Mouse (Mus musculus) left cerebral cortex, postnatal 14 days (tissue): Measurements from ENCODE around the gene Gclm. TPM values are rescaled to one million over a fixed set of nuclear protein-coding genes. Genes with fewer than 3 reads are reported as not detected.

Experiments
- DNase-seq, 2 experiments: peaks; one replicate each; pipeline ENCODE4 v3.0.0; 2021 to 2022; ENCODE audit warnings: low spot score in 2 of 2, mixed read lengths in 1 of 2
- intact Hi-C: fragments of 180-260 bp; cut with DNase I; formaldehyde crosslinking; loops from one replicate; pipeline ENCODE4 v1.15.1; 2025
- long read RNA-seq, 2 experiments: library from polyadenylated mRNA; stranded (forward); transcript quantifications; one replicate each; pipeline ENCODE4 v2.0.0; 2021
- total RNA-seq, 2 experiments: library from RNA; stranded (reverse); gene quantifications; 2 replicates each; pipeline ENCODE4 v1.2.3; 2021

Gene Gclm
- total RNA-seq: 10 to 100 TPM; 59.3 to 65.2 TPM
- long read RNA-seq, experiment 1, full-length matches to known transcripts: 48 of 55 reads
- long read RNA-seq, experiment 1, partial matches to known transcripts: 2 of 55 reads
- long read RNA-seq, experiment 1, other reads (novel, unspliced or antisense): 5 of 55 reads
- long read RNA-seq, experiment 2, full-length matches to known transcripts: 41 of 45 reads
- long read RNA-seq, experiment 2, partial matches to known transcripts: 0 of 45 reads
- long read RNA-seq, experiment 2, other reads (novel, unspliced or antisense): 4 of 45 reads

DNA sequence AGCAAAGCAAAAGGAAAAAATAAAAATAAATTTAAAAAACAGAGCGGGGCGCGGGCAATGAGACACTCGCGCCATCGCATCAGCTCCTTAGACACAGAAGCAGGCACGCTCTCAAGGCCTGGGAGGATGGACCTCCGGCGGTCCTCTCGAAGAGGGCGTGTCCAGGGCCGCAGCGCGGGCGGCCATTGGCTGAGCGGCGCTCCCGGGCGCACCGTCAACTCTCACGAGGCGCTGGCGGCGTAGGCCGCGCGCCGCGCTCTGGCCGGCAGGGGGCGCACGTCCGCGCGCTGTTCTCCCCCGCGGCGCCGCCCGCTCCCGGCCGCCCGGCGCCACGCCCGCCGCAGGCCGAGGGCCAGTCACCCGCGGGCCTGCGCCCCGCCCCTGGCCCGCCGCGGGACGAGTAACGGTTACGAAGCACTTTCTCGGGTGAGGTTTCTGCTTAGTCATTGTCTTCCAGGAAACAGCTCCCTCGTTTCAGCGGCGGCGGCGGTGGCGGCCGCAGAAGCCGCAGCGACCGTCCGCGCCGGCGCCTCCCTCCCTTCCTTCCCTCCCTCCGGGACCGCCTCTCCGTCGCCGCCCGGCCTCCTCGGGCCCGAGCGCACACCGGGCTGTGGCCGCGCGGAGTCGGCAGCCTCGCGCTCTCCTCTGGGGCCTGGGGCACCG is at the start of gene Gclm:
Gene Gclm, plus strand, starts transcription at position 343 of the 663 bp plus-strand sequence.
- peak; percentile 94 for DNase-seq
- intact Hi-C loops: no loop called here

DNA sequence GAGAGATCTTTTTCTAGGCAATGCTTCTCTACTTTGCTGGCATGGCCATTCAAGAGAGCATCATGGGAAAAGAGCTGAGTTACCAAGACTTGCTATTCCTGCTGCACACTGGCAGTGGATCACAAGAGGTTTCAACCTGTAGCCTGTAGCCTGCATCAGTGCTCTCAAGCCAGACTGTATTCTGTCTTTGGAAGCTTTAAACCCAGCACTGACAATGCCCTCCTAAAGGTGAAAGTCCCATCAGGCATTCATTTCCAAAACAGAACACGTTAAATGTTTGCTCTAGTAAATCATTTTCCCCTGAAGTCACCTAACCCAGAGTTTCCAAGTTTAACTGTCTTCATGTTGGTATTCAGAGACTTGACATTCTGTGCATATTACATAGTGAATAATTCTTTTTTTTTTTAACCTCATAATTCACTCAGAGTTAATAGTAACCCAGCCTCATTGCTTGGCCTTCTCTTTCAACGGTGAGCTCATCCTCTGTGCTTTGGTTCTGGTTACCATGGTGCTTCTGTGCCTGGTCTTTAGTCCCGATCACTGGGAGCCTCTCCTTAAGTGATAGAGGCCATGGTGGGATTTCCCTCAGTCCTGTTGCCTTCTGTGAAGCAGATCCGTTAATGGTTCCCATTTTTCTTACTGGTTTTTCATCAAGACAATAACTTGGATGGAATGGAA is 48.6 kb upstream of the Gclm start:
- no peak for DNase-seq

DNA sequence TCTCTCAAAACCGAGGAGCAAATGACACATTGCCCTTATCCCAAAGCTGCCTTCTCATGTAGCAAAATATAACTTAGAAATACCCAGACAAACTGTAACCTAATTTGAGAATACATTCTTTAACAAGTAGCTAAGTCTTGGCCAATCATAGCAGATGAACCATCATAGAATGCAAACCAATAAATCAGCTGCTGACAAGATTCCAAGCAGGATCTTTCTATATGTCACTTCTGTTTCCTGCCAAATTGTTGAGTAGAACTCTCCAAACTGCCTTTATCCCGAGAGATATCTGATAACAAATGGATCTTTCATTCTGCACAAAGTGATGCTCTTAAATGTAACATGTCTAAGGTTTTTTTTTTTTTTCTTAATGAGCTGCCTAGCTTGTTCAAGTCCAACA is 46.8 kb upstream of the Gclm start:
- intact Hi-C loops: no loop called here
- no peak for DNase-seq

More for the DNA sequence above, 48.6 kb upstream of the Gclm start:
- intact Hi-C loops: no loop called here

DNA sequence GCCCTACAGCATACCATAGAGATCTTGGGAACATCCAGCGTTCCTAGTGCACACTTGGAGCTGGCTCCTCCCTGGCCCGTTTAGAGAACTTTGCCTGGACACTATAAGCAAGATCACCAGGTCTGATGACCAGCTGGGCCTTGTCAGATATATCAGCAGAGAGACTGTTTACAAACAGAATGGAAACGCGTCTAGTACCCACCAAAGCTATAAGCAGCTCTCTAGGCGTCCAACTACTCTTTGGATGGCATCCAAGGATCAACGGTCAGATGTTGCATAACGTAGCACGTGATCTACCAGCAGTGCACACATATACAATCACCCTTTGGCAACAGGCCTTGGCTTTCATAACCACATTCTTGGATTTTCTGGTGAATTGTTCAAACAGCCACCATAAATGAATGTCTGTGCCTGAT is 46.4 kb upstream of the Gclm start:
- intact Hi-C loops: no loop called here

DNA sequence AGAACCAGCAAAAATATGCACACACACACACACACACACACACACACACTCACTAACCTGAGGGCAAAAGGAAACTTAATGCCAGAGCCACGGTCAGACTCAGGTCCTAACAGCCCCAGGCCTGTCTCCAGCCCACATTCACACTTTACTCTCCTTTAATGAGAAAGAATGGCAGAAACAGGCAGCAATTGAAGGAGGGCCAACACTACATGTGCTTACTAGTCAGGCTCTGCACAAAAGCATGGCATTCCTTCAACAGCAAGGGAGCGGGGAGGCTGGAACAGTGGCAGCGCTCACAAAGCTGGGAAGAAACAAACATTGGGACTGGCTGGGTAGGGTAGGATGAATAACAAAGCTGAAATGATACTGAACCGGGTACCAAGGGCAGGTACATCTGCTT is 45.8 kb upstream of the Gclm start:
- intact Hi-C loops: no loop called here
- DNase-seq: no peak

More for the DNA sequence above, 46.4 kb upstream of the Gclm start:
- no peak for DNase-seq

DNA sequence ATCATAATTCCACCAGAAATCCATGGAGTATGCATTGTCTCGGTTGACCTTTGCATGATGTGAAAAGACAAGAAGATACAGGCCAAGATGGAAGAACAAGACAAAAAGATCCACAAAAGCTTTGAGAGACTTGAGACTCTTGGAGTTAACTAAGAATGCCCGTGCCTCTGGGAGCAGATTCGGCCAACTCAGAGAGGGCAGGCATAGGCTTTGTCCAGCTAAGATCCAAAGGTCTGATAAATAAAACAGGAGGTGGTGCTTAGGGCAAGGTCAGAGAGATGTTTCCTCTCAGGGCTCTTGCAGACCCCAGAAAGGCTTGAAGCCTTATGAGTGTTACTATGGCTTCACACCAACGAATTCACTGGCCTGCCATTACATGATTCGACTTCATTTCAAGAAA is 45.3 kb upstream of the Gclm start:
- intact Hi-C loops: no loop called here

DNA sequence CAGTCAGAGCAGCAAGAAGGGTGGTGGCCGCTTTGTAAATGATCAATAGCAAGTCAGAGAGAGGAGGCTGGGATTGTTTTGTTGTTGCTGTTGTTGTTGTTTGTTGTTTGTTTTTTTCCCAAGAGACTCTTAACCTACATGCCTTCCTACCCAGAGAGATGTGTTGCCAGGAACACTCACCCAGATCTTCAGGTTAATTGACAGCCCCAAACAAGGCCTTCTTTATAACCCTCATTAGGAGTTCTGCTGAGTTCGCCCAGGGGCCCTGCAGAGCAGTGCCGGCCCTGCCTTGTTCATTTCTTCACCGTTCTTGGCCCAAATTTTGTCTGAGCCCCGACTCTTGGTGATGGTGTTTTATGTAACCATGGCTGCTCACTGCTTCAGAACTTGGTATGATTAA is 44.9 kb upstream of the Gclm start:
- intact Hi-C loops: no loop called here
- peak; percentile 7 to 38 for DNase-seq

More for the DNA sequence above, 45.3 kb upstream of the Gclm start:
- DNase-seq: no peak

DNA sequence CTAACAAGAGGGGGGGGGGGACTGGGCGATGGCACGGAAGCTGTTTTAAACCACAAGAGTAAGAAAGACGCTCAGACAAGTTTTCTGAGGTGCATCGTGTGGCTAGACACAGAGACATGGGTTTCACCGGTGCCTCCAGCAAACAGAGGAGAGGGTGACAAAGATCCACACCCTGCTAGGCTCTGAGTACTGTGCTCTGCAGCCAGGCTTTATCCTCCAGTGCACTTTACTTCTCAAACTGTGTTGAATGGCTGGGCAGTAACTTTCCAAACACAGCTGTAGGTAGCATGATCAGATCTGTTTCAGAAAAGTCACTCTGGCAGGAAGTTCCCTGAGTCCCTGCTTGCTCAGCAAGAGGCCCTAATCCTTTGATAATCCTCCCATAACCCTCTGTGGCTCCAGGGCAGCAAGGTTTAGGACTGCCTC is 43.0 kb upstream of the Gclm start:
- intact Hi-C loops: no loop called here
- DNase-seq: no peak

DNA sequence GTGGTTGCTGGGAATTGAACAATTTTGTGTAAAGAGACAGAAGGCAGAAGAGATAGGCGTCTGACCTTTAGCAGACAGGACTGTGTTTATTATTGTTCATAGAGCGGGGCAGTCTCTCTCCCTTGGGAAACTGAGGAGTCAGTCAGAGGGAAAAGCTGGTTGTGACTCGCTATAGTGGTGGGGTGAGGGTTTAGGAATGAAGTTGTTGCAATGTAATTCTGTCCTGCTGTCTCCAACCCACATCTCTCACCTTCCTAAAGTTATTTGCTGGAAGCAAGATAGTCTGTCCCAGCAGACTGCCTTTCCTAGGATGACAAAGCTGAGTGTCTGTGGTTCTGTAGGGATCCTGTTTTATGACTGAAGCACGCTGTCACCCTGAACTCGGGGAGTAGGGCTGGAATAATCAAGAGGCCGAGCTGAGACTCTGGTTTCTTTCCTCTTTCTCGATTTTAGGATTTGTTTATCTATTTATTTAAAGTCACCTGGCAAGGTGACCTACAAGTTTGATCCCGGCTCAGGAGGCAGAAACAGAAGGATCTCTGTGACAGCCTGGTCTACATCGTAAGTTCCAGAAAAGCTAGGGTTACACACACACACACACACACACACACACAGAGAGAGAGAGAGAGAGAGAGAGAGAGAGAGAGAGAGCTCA is 41.6 kb upstream of the Gclm start:
- intact Hi-C loops: no loop called here
- DNase-seq: no peak

DNA sequence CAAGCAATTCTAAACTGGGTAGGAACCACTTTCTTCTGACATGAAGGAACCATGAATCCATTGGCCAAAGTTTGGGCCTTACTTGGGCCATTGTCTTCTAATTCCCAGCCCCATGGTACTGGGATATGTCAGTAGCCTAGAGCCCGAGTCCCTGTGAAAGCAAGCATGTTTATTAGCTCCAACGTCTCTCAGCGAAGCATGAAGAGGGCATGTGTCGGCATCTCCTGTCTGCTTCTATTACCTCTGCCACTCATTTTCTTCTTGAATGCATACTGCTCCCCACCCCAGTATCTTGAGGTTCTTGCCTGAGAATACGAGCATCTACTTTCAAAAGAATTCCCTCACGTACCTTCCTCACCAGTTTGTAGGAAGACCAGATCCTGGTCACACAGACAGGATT is 39.6 kb upstream of the Gclm start:
- no peak for DNase-seq
- intact Hi-C loops: no loop called here

DNA sequence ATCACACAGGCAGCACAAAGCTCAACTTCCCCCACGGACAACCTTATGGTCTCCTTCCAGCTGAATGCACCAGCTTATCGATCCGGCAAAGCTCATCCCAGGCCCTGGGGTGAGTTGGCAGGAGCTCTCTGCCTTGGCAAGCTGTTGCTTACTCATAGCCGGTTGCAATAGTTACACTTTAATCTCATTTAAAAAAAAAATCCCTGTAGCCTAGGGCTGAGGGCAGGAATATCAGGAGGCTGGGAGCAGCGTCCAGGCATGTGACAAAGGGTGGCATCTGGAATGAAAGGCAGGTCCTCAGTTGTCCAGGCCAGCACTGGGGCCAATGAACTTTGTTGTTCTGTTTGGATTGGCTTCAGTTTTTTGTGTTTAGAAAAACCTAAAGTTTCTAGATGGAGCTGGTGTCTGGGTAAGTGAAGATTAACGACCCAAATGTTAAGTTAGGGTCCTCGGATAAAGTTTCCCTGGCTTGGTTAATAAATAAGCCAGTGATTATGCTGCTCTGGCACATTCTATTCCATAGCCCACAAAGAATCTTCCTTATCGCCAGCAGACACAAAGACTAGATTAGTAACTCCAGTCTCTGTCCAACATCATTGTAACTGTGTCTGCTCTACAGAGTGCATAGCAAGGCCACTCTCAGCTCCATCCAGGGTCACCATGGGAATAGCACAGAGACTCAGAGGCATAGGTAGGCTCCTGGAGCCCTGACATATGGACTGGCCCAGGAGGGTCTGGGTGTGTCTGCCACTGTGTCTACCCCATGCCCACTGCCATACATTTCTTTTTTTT is 38.9 kb upstream of the Gclm start:
- DNase-seq: no peak
- intact Hi-C loops: no loop called here

DNA sequence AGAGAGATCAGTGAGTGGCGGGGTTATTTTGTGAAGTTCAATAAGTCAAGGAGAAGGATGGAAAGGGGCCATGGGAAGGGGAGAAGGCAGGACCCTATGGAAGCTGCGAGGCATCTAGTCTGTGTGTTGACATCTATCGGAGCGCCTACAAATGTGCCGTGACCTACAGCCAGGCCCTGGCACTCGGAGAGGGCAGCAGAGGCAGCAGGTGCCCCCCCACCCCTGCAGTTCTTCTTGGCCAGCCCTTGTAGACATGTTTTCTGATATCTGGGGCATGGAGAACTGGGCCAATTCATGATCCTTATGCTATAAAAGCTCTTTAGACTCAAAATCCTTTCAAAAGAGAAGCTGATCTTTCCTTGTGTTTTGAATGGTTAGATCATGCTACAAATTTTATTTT is 37.6 kb upstream of the Gclm start:
- intact Hi-C loops: no loop called here
- no peak for DNase-seq

DNA sequence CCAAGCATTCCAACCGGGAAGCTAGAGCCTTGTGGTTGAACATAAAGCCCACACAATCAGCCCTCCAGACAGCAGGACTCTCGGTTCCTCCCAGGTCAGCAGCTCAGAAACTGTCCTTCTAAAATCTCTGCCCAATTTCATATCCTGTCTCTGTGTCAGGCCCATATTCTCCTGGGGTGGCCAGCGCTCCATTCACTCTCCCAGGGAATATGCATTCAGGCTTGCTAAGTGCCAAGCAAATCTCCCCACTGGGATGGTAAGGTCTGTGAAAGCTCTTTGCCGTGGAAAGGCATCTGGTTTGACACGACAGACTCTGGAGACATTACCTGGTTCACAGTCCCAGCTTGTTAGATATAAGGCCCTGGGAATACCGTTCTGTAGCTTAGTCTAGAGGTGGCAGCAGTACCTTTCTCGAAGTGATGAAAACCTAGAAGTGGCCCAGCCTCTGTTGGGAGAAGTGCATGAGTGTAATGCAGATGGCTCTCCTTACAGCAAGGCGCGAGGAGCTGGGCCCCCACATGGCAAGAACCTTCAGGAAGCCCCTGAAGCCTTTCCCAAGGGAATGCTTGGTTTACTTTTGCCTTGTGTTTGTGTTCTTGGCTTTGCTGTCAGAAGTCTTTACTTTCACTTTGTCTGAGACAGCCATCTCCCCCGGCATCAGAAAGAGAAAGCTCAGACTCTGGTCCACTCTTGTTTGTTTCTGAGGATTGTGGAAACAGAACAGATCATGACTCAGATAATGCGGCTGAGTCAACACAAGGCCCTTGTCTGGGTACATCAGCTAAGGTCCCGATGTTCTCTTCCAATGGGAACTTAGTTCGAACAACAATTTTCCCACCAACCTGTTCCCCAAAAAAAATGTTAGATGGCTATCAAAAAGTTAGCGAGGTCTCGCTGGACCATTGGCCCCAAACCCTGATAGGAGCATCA is 36.8 kb upstream of the Gclm start:
- intact Hi-C loops: no loop called here
- DNase-seq: no peak

DNA sequence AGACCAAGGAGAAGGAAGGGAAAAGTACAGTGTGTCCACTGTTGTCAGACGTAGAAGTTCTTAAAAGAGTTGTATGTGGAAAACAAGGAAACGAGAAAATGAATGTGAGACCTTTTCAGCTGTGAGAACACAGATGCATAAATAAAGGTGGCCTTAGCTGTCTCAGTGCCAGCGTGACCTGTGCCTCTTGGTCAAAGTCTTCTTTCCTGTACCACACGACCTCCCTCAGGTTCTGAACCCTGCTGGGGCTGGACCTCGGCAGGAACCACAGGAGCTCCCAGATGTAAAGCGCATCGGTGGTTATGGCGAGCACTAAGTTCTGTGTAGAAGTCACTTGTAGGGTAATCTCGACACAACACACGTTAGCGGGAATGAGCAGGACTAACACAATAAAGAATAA is 35.8 kb upstream of the Gclm start:
- intact Hi-C loops: no loop called here
- DNase-seq: no peak

DNA sequence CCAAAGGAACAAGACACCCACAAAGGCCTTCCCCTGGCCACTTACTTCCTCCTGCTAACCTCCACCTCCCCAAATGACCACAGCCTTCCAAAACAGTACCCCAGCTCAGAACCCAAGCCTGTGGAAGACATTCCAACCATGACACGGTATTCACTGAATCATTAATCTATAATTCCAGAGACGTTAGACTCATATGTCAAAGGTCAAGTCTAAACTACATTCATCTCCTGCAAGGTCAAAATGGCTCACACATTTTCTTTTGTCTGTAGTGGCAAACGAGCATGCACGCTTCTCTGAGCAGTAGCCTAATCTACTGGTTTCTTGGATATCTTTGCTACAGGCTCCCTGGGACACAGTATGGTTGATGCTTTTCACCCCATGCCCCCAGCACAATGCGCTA is 34.9 kb upstream of the Gclm start:
- DNase-seq: no peak
- intact Hi-C loops: no loop called here

DNA sequence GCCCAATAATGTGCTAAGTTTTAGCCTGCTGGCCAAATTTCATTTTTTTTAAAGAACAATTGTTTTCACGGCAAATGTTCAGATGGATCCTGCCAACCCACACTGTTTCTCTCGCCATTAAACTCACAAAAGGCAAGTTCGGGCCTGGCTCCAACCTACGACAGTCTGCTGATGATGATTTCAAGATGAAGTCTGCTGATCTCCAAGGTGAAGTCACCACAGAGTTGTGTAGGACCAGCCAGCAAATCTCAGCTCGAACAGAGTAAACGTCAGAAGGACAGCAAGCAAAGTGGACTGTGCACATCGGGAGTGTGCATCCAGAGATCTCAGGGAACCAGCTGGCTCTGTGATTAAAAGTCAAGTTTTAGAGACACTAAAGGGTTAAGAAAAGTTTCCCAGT is 34.5 kb upstream of the Gclm start:
- intact Hi-C loops: no loop called here
- no peak for DNase-seq

DNA sequence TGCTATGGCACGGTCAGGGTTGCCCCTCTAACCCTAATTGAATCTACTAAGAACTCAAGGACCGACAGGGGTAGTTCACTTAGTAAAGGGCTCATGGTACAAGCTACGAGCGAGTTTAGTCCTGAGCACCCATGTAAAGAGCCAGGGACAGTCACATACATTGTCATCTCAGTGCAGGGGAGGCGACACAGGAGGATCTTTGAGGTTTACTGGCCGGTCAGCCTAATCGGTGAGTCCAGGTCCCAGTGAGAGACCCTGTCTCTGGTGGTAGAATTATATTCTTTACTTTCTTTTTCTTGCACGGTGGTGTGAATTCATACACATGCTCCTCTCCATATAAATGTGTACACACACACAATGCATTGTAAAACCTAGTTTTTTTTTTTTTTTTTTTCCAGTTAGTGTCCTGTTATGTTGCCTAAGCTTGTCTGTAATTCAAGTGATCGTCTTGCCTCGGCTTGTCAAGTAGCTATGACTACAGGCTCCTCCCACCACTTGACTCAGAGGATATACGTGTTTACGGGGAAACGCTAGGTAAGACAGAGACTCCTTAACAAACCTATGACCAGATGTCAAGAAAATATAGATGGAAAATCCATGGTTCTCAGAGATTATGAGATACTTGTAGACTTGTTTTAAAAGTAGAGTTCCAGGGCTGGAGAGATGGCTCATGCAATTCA is 33.8 kb upstream of the Gclm start:
- intact Hi-C loops: no loop called here
- no peak for DNase-seq
